Mouse (Mus musculus) bone marrow, adult 2 months (tissue): ENCODE data around the gene Psmd4. TPM values are rescaled to one million over a fixed set of nuclear protein-coding genes. Genes with fewer than 3 reads are reported as not detected.
A peak's percentile ranks its signal among the peaks of the same experiment; 100 is the strongest.

Source experiments
- H3K27ac ChIP-seq: fragments of 200-500 bp; 2 replicates; pipeline ENCODE4 v1.5.1; 2012; ENCODE audit warnings: low read depth, mild to moderate bottlenecking, control low read depth, inconsistent platforms, low read length; ENCODE audit not compliant: control insufficient read depth, poor library complexity, insufficient read depth
- H3K4me1 ChIP-seq: fragments of 200-500 bp; 2 replicates; pipeline ENCODE4 v1.6.1; 2011; ENCODE audit warnings: low read length; ENCODE audit not compliant: control insufficient read depth, insufficient read depth
- H3K4me3 ChIP-seq: fragments of 200-500 bp; replicated peaks from 2 replicates; pipeline ENCODE3; 2011; ENCODE audit warnings: mild to moderate bottlenecking, low read depth, low read length, control low read depth; ENCODE audit not compliant: control insufficient read depth
- CTCF ChIP-seq: fragments of 200-500 bp; IDR thresholded peaks from 2 replicates; pipeline ENCODE4 v1.5.1; 2011; ENCODE audit warnings: low read length, control low read depth; ENCODE audit not compliant: control insufficient read depth, insufficient read depth
- POLR2A ChIP-seq: fragments of 200-500 bp; IDR thresholded peaks from 2 replicates; pipeline ENCODE4 v1.6.1; 2011; ENCODE audit warnings: low read depth, mild to moderate bottlenecking, control low read depth, low read length, borderline replicate concordance; ENCODE audit not compliant: control insufficient read depth
- WGBS: fragments of 180-500 bp; shearing (Covaris S2); methylation state at CpG from one replicate; pipeline ENCODE4 v1.1.7; 2018; 5-methylcytosine and 5-hydroxymethylcytosine counted together
- polyA plus RNA-seq: library from polyadenylated mRNA; stranded (reverse); fragments of >200 nt; gene quantifications from 2 replicates; pipeline ENCODE4 v1.2.4, GENCODE M21; 2011; ENCODE audit warnings: low replicate concordance; ENCODE audit not compliant: missing spikeins, insufficient read depth, insufficient read length

Gene Psmd4
- polyA plus RNA-seq, 1 experiment = 328 TPM

GRCm38 (mm10) chr3:95056275-95056674 is 13.9 kb upstream of the Psmd4 start:
- TF ChIP-seq CTCF = no peak
- no peak for TF ChIP-seq POLR2A
- no peaks in the 10 kb centered on the region; the same call in 1 of the 2 replicates for H3K4me1 ChIP-seq
- H3K4me3 ChIP-seq = no peak overlapping the region
- 64% methylated on average over 7 of the region's 7 CpGs for WGBS
- no peak overlapping the region for H3K27ac ChIP-seq

GRCm38 (mm10) chr3:95054481-95055260 is 12.3 kb upstream of the Psmd4 start:
- H3K4me1 ChIP-seq = no peaks in the 10 kb centered on the region; the same call in 1 of the 2 replicates
- H3K27ac ChIP-seq = no peak overlapping the region
- no peak overlapping the region for H3K4me3 ChIP-seq
- WGBS = 28% methylated on average over 10 of the region's 10 CpGs
- no peak for TF ChIP-seq POLR2A
- no peak for TF ChIP-seq CTCF

GRCm38 (mm10) chr3:95053701-95054100 is 11.3 kb upstream of the Psmd4 start:
- WGBS = 34% methylated on average over 3 of the region's 3 CpGs
- TF ChIP-seq CTCF (peak; percentile 68), POLR2A (no peak)
- Histone ChIP-seq H3K4me1 (no peaks in the 10 kb centered on the region; the same call in 1 of the 2 replicates), H3K4me3 (no peak overlapping the region), H3K27ac (no peak overlapping the region)

GRCm38 (mm10) chr3:95052959-95053358 is 10.5 kb upstream of the Psmd4 start:
- H3K4me1 ChIP-seq = no peaks in the 10 kb centered on the region; the same call in 1 of the 2 replicates
- no peak overlapping the region for H3K4me3 ChIP-seq
- H3K27ac ChIP-seq = no peak overlapping the region
- TF ChIP-seq CTCF = no peak
- no peak for TF ChIP-seq POLR2A
- WGBS = 45% methylated on average over 1 of the region's 1 CpGs

- no peak for TF ChIP-seq CTCF
- no peak for TF ChIP-seq POLR2A
- H3K4me1 ChIP-seq = peaks cover 1% of the 10 kb centered on the region; the same call in 1 of the 2 replicates
- 68% methylated on average over 3 of the region's 3 CpGs for WGBS
- no peak overlapping the region for H3K27ac ChIP-seq
- H3K4me3 ChIP-seq = no peak overlapping the region
Observed at GRCm38 (mm10) chr3:95047914-95048313, 5.5 kb upstream of the Psmd4 start.

GRCm38 (mm10) chr3:95046462-95047057 is 4.1 kb upstream of the Psmd4 start:
- Histone ChIP-seq H3K4me1 (peaks cover 3% of the 10 kb centered on the region; the same call in 1 of the 2 replicates), H3K27ac (no peak overlapping the region), H3K4me3 (no peak overlapping the region)
- no peak for TF ChIP-seq POLR2A
- no peak for TF ChIP-seq CTCF
- 58% methylated on average over 11 of the region's 11 CpGs for WGBS

- TF ChIP-seq CTCF (no peak), POLR2A (no peak)
- H3K4me1 ChIP-seq = peaks cover 3% of the 10 kb centered on the region; the same call in 1 of the 2 replicates
- no peak overlapping the region for H3K4me3 ChIP-seq
- WGBS = 34% methylated on average over 6 of the region's 6 CpGs
- peak overlapping the region; percentile 65; the same call in 1 of the 2 replicates for H3K27ac ChIP-seq
Observed at GRCm38 (mm10) chr3:95043251-95043650, 837 bp upstream of the Psmd4 start.

GRCm38 (mm10) chr3:95042838-95043229 is 420 bp upstream of the Psmd4 start:
- H3K27ac ChIP-seq = peak overlapping the region; percentile 75; the same call in 1 of the 2 replicates
- 2% methylated on average over 7 of the region's 7 CpGs for WGBS
- peaks cover 2% of the 10 kb centered on the region; the same call in 1 of the 2 replicates for H3K4me1 ChIP-seq
- peak overlapping the region; percentile 95 for H3K4me3 ChIP-seq
- TF ChIP-seq CTCF (no peak), POLR2A (no peak)

GRCm38 (mm10) chr3:95041625-95042024 is 789 bp downstream of the Psmd4 start:
- H3K4me3 ChIP-seq = peak overlapping the region; percentile 24
- TF ChIP-seq CTCF (no peak), POLR2A (no peak)
- 16% methylated on average over 3 of the region's 3 CpGs for WGBS
- H3K27ac ChIP-seq = no peak overlapping the region
- peaks cover 2% of the 10 kb centered on the region; the same call in 1 of the 2 replicates for H3K4me1 ChIP-seq
